Mouse (Mus musculus): ENCODE results near the gene Rnf5.

The Rnf5 gene

GRCm38 (mm10) chr17:34603375-34604060, at the start of gene Rnf5:
TSS of gene Rnf5 (minus strand) at chr17:34603690.
- peak; percentile 98 for DNase-seq (ENCODE audit: low spot score in 2 of 2)

GRCm38 (mm10) chr17:34652985-34653384, 49.5 kb upstream of the Rnf5 start:
- no peak for DNase-seq (ENCODE audit: low spot score in 2 of 2)

GRCm38 (mm10) chr17:34652546-34652945, 49.1 kb upstream of the Rnf5 start:
- no peak for DNase-seq (ENCODE audit: low spot score in 2 of 2)

GRCm38 (mm10) chr17:34651507-34652221, 48.2 kb upstream of the Rnf5 start:
- DNase-seq (ENCODE audit: low spot score in 2 of 2) = no peak

GRCm38 (mm10) chr17:34650781-34651180, 47.3 kb upstream of the Rnf5 start:
- no peak for DNase-seq (ENCODE audit: low spot score in 2 of 2)

- DNase-seq (ENCODE audit: low spot score in 2 of 2) = no peak
Measured at GRCm38 (mm10) chr17:34649106-34649864, 45.8 kb upstream of the Rnf5 start.

- DNase-seq (ENCODE audit: low spot score in 2 of 2) = no peak
Measured at GRCm38 (mm10) chr17:34648141-34648890, 44.8 kb upstream of the Rnf5 start.

GRCm38 (mm10) chr17:34646906-34647787, 43.7 kb upstream of the Rnf5 start, which contains the start of gene Atf6b:
TSS of gene Atf6b (plus strand) at chr17:34647146.
- DNase-seq (ENCODE audit: low spot score in 2 of 2) = peak; percentile 84 to 96

GRCm38 (mm10) chr17:34645831-34646511, 42.5 kb upstream of the Rnf5 start:
- no peak for DNase-seq (ENCODE audit: low spot score in 2 of 2)

- DNase-seq (ENCODE audit: low spot score in 2 of 2) = no peak
Measured at GRCm38 (mm10) chr17:34645256-34645829, 41.9 kb upstream of the Rnf5 start.

- peak; percentile 95 to 96 for DNase-seq (ENCODE audit: low spot score in 2 of 2)
Measured at GRCm38 (mm10) chr17:34644608-34645007, 41.1 kb upstream of the Rnf5 start, which contains the start of gene Fkbpl. TSS of gene Fkbpl (plus strand) at chr17:34644764.

- DNase-seq (ENCODE audit: low spot score in 2 of 2) = peak in 1 of 2 experiments; percentile 52
Measured at GRCm38 (mm10) chr17:34643944-34644343, 40.5 kb upstream of the Rnf5 start.

- DNase-seq (ENCODE audit: low spot score in 2 of 2) = no peak
Measured at GRCm38 (mm10) chr17:34643379-34643778, 39.9 kb upstream of the Rnf5 start.

GRCm38 (mm10) chr17:34641945-34642344, 38.5 kb upstream of the Rnf5 start:
- no peak for DNase-seq (ENCODE audit: low spot score in 2 of 2)

- peak in 1 of 2 experiments; percentile 52 for DNase-seq (ENCODE audit: low spot score in 2 of 2)
Measured at GRCm38 (mm10) chr17:34640778-34641601, 37.5 kb upstream of the Rnf5 start.

- DNase-seq (ENCODE audit: low spot score in 2 of 2) = no peak
Measured at GRCm38 (mm10) chr17:34639461-34640255, 36.2 kb upstream of the Rnf5 start.

GRCm38 (mm10) chr17:34637459-34637858, 34.0 kb upstream of the Rnf5 start:
- DNase-seq (ENCODE audit: low spot score in 2 of 2) = no peak

GRCm38 (mm10) chr17:34635671-34636070, 32.2 kb upstream of the Rnf5 start:
- DNase-seq (ENCODE audit: low spot score in 2 of 2) = no peak
